Mouse (Mus musculus) myocyte (in vitro differentiated cells): Measurements from ENCODE around the gene Fdx1. TPM values are rescaled to one million over a fixed set of nuclear protein-coding genes. Genes with fewer than 3 reads are reported as not detected.

ENCODE experiments used
- H3K27me3 ChIP-seq: one replicate; pipeline ENCODE4 v1.6.1; 2011; ENCODE audit not compliant: control insufficient read depth, insufficient read depth, insufficient read length
- H3K36me3 ChIP-seq: one replicate; pipeline ENCODE4 v1.6.1; 2011; ENCODE audit not compliant: control insufficient read depth, insufficient read depth
- H3K4me2 ChIP-seq: one replicate; pipeline ENCODE4 v1.6.1; 2011; ENCODE audit warnings: low read depth, control low read depth
- H3K4me3 ChIP-seq: one replicate; pipeline ENCODE4 v1.5.1; 2011; ENCODE audit warnings: mild to moderate bottlenecking, control low read depth, moderate library complexity
- H3K79me2 ChIP-seq: one replicate; pipeline ENCODE4 v1.6.1; 2011; ENCODE audit not compliant: control insufficient read depth, insufficient read depth
- H3ac ChIP-seq: one replicate; pipeline ENCODE4 v1.6.1; 2011; ENCODE audit not compliant: control insufficient read depth, insufficient read length
- CEBPB ChIP-seq: IDR thresholded peaks from 2 replicates; pipeline ENCODE4 v1.6.1; 2011; ENCODE audit warnings: mild to moderate bottlenecking, moderate library complexity; ENCODE audit not compliant: poor library complexity, insufficient read depth, severe bottlenecking
- E2F4 ChIP-seq: IDR thresholded peaks from one replicate; pipeline ENCODE4 v1.6.1; 2011; ENCODE audit warnings: mild to moderate bottlenecking, control low read depth, moderate library complexity; ENCODE audit not compliant: insufficient read depth
- MAX ChIP-seq: IDR thresholded peaks from one replicate; pipeline ENCODE4 v1.6.1; 2011; ENCODE audit warnings: low read depth, mild to moderate bottlenecking, control low read depth
- MYOD1 ChIP-seq, 3 experiments: IDR thresholded peaks; one replicate each; pipeline ENCODE4 v1.6.1; 2011; ENCODE audit warnings: control low read depth in 2 of 3, low read depth in 2 of 3, mild to moderate bottlenecking in 2 of 3, moderate library complexity in 1 of 3; ENCODE audit not compliant: insufficient read length in 2 of 3, control insufficient read depth in 1 of 3
- MYOG ChIP-seq, 3 experiments: IDR thresholded peaks; one replicate each; pipeline ENCODE4 v1.6.1; 2011; ENCODE audit warnings: control low read depth in 2 of 3, low read depth in 2 of 3, mild to moderate bottlenecking in 2 of 3; ENCODE audit not compliant: insufficient read length in 2 of 3, control insufficient read depth in 1 of 3, insufficient read depth in 1 of 3
- POLR2A ChIP-seq: IDR thresholded peaks from one replicate; pipeline ENCODE4 v1.6.1; 2011; ENCODE audit warnings: low read depth, mild to moderate bottlenecking, control low read depth, moderate library complexity; ENCODE audit not compliant: insufficient read length
- POLR2AphosphoS2 ChIP-seq: IDR thresholded peaks from one replicate; pipeline ENCODE4 v1.6.1; 2011; ENCODE audit warnings: low read depth, control low read depth; ENCODE audit not compliant: insufficient read length
- REST ChIP-seq: IDR thresholded peaks from one replicate; pipeline ENCODE4 v1.6.1; 2011; ENCODE audit warnings: mild to moderate bottlenecking, control low read depth, moderate library complexity; ENCODE audit not compliant: insufficient read depth, insufficient read length
- SRF ChIP-seq: IDR thresholded peaks from one replicate; pipeline ENCODE4 v1.6.1; 2011; ENCODE audit warnings: low read depth; ENCODE audit not compliant: control insufficient read depth, insufficient read length
- TCF12 ChIP-seq: IDR thresholded peaks from one replicate; pipeline ENCODE4 v1.6.1; 2011; ENCODE audit warnings: mild to moderate bottlenecking, control low read depth; ENCODE audit not compliant: poor library complexity, insufficient read depth, severe bottlenecking
- TCF3 ChIP-seq: IDR thresholded peaks from one replicate; pipeline ENCODE4 v1.6.1; 2011; ENCODE audit warnings: low read depth, control low read depth; ENCODE audit not compliant: insufficient read length
- USF1 ChIP-seq: IDR thresholded peaks from one replicate; pipeline ENCODE4 v1.6.1; 2011; ENCODE audit warnings: low read depth, mild to moderate bottlenecking, control low read depth, moderate library complexity
- polyA plus RNA-seq: library from polyadenylated mRNA; unstranded; fragments of >200 nt; fragmentation: generic; extraction: Trizol; gene quantifications from one replicate; pipeline ENCODE4 v1.2.1, GENCODE M21; 2012; ENCODE audit warnings: missing spikeins

Gene Fdx1
- 16.0 TPM for polyA plus RNA-seq

DNA sequence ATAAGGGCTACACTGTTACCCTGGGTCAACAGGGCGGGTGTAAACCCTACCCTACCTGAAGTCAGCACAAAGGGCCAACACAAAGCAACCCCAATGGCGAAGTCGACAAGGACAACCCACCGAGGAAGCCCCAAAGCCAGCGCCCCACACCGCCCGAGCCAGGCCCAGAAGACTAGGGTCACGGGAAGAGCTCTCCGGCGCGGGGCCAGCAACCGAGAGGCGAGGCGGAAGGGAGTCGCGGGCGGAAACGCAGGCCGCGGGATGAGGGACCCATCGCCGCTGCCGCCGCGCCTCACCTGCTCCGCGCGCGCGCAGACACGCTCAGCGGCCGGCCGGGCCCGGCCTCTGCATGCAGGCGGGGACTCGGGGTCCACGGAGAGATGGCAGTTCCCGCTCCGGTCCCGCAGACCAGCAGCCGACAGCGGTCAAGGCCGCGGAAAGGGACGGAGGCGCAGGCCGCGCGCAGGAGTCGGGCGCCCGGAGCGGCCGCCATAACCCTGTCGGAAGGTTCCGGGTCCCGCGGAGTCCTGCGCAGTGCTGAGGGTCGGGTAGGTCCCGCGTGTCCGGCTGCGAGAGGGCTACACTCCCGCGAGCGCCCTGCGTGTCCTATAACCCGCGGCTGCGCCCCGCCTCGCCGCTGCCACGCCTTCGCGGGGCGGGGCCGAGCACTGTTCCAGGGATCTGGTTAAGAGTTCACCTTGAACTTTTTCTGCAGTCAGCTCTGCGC is at the start of gene Fdx1:
Gene Fdx1 (minus strand): TSS at position 582 of the 727 bp plus-strand sequence.
- H3K4me3 ChIP-seq: peak within 1 kb of the TSS; percentile 33
- H3K4me2 ChIP-seq: peak within 1 kb of the TSS; percentile 94
- no peaks in the 10 kb centered on the region for H3K79me2 ChIP-seq
- H3K36me3 ChIP-seq: no peaks in the 10 kb centered on the region
- peak within 1 kb of the TSS; percentile 44 for H3ac ChIP-seq
- H3K27me3 ChIP-seq: no peaks in the 10 kb centered on the region
- TF ChIP-seq MYOG (IDR thresholded peaks at IDR 0.05; ENCODE audit: control insufficient read depth in 1 of 3, insufficient read depth in 1 of 3, insufficient read length in 2 of 3, low read depth in 2 of 3) (peak in 1 of 3 experiments; percentile 28), USF1 (no peak), POLR2A (peak; percentile 82), MAX (no peak), REST (no peak), E2F4 (no peak), TCF12 (no peak), MYOD1 (IDR thresholded peaks at IDR 0.05; ENCODE audit: control insufficient read depth in 1 of 3, insufficient read length in 2 of 3, low read depth in 2 of 3) (no peak), TCF3 (no peak), POLR2AphosphoS2 (peak; percentile 65), SRF (no peak)

DNA sequence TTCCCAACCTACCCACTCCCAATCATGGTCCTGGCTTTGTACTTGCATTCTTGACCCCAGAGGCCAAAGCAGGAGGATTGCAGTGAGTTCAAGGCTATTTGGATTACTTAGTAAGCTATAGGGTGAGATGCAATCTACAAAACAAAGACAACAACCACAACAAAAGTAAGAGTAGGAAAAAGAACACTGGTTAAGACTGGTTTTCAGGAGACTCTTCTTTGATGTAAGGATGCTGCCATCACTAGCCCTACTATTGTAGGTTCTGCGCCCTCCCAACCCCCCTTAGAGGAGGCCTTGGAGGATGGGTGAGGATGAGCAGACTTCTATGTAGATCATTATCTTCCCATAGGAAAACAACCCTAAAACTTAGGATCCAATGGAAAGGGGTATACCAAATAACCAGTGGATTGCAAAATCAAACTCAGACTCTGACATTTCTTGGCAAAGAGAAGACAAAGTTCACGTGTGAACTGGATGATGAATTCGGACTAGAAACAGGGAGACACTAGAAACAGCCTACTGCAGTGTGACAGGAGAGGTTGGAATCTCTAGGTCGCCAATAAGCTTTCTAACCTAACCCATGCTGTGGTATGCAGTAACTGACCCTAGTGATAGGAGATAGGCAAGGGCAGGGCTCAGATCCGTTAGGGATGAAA is 49.6 kb upstream of the Fdx1 start:
- Histone ChIP-seq H3K27me3 (no peaks in the 10 kb centered on the region), H3K4me3 (no peak overlapping the region), H3K79me2 (no peaks in the 10 kb centered on the region), H3ac (no peak overlapping the region), H3K36me3 (no peaks in the 10 kb centered on the region), H3K4me2 (no peak overlapping the region)
- no peak for TF ChIP-seq MAX
- TF ChIP-seq MYOG (IDR thresholded peaks at IDR 0.05; ENCODE audit: control insufficient read depth in 1 of 3, insufficient read depth in 1 of 3, insufficient read length in 2 of 3, low read depth in 2 of 3): no peak
- TF ChIP-seq POLR2AphosphoS2: no peak
- no peak for TF ChIP-seq USF1
- TF ChIP-seq TCF12: no peak
- TF ChIP-seq CEBPB: no peak

DNA sequence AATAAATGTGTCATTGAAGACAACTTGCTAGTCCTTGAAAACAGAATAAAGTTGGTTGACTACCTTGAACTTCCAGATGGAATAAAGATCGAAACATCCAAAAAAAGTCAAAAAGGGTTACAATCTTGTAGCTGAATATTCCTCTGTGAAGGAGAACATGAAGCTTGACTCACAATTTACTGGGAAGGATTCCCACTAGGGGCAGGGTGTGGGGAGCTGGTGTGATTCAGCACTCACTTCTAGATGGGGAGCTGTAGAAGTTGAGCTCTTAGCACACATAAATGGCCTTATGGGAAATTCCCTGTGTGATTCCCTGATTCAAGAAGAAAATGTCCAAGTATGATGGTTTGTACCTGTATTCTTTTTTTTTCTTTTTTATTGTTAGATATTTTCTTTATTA is 49.0 kb upstream of the Fdx1 start:
- no peak overlapping the region for H3K4me3 ChIP-seq
- H3K27me3 ChIP-seq: no peaks in the 10 kb centered on the region
- H3K4me2 ChIP-seq: no peak overlapping the region
- TF ChIP-seq MAX (no peak), MYOG (IDR thresholded peaks at IDR 0.05; ENCODE audit: control insufficient read depth in 1 of 3, insufficient read depth in 1 of 3, insufficient read length in 2 of 3, low read depth in 2 of 3) (no peak), CEBPB (no peak), REST (no peak)
- no peak overlapping the region for H3ac ChIP-seq
- H3K79me2 ChIP-seq: no peaks in the 10 kb centered on the region
- H3K36me3 ChIP-seq: no peaks in the 10 kb centered on the region

- Histone ChIP-seq H3K4me3 (no peak overlapping the region), H3K36me3 (no peaks in the 10 kb centered on the region), H3K4me2 (no peak overlapping the region), H3ac (no peak overlapping the region), H3K79me2 (no peaks in the 10 kb centered on the region), H3K27me3 (no peaks in the 10 kb centered on the region)
- TF ChIP-seq POLR2A: no peak
- TF ChIP-seq E2F4: no peak
- no peak for TF ChIP-seq SRF
- TF ChIP-seq USF1: no peak
- TF ChIP-seq MYOG (IDR thresholded peaks at IDR 0.05; ENCODE audit: control insufficient read depth in 1 of 3, insufficient read depth in 1 of 3, insufficient read length in 2 of 3, low read depth in 2 of 3): no peak
- no peak for TF ChIP-seq TCF12
Observed at GRCm38 (mm10) chr9:52008511-52008910, 45.2 kb upstream of the Fdx1 start.

- H3K79me2 ChIP-seq: no peaks in the 10 kb centered on the region
- no peaks in the 10 kb centered on the region for H3K27me3 ChIP-seq
- TF ChIP-seq TCF12 (no peak), USF1 (no peak), TCF3 (no peak), CEBPB (no peak), E2F4 (no peak), POLR2AphosphoS2 (no peak), POLR2A (no peak), MAX (no peak), MYOG (IDR thresholded peaks at IDR 0.05; ENCODE audit: control insufficient read depth in 1 of 3, insufficient read depth in 1 of 3, insufficient read length in 2 of 3, low read depth in 2 of 3) (no peak), REST (no peak), SRF (no peak), MYOD1 (IDR thresholded peaks at IDR 0.05; ENCODE audit: control insufficient read depth in 1 of 3, insufficient read length in 2 of 3, low read depth in 2 of 3) (no peak)
- H3K4me3 ChIP-seq: no peak overlapping the region
- no peaks in the 10 kb centered on the region for H3K36me3 ChIP-seq
- no peak overlapping the region for H3ac ChIP-seq
- no peak overlapping the region for H3K4me2 ChIP-seq
Observed at GRCm38 (mm10) chr9:52007341-52007740, 44.0 kb upstream of the Fdx1 start.
